Mouse (Mus musculus): Measurements from ENCODE around the gene Vmn1r198.

GRCm38 (mm10) chr13:22324289-22324688 lies 25.9 kb upstream of the Vmn1r198 start, which contains the start of gene Vmn1r197:
- TF ChIP-seq CTCF (IDR thresholded peaks at IDR 0.05; ENCODE audit: low read depth, low read length) (no peak), POLR2A (IDR thresholded peaks at IDR 0.05; ENCODE audit: extremely low read depth, insufficient read depth, low read length) (no peak)

Data from liver, adult 2 months (tissue).